Mouse (Mus musculus) layer of hippocampus, adult 9-11 months (tissue): ENCODE measurements around the gene Kremen1.

Source experiments
- DNase-seq: peaks from one replicate; pipeline ENCODE4 v3.0.0; 2022

Gene Kremen1

DNA sequence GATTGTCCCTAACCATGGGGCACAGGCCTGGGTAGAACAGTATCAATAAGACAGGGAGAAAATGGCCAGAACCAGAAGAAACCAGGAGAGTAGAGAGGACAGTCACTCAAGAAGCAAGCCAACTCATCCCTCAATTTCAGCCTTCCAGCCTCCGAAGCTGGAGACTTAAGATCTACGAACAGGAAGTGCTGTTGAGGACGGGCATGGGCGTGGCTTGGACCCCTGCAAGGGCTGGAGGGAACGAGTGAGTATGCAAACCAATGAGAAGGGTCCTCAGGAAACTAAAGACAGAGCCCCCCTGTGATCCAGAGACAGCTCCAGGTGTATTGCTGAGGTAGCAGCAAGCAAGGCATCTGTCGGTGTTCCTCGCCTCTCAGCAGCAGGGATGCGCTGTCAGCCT, 97.0 kb downstream of the Kremen1 start:
- DNase-seq = no peak

GRCm38 (mm10) chr11:5163421-5163820, 97.9 kb downstream of the Kremen1 start:
- DNase-seq = no peak

DNA sequence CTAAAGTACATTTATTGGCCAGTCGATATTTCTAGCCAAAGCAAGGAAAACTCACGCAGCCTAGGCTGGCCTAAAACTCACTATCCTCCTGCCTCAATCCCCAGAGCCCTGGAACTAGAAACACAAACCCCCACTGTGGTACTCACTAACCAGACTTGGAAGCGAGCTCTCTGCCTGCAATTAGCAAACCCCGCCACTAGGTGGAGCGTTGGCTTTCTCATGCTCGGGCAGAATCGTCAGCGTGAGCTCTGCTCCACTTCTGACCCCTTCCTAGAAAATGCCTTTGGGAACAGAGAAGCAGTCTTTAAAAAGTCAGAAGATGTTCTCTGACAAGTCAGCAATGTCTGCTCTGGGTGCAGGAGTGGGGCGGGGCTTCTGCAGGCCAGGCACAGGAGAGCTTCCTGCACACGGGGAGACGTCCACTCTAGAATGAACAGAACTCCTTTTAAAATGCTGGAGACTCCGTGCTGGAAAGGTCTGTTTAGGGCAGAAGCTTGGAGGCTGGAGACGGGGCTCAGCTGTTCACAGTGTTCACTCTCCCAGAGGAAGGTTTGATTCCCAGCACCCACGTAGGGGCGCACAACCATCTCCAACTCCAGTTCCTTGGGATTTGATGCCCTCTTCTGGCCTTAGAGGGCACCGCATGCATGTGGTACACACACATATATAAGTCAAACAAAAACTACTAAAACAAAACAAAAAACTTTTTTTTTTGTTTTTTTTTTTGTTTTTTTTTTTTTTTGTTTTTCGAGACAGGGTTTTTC, 100.5 kb downstream of the Kremen1 start:
- DNase-seq = no peak

- DNase-seq = no peak
These were observed 103.3 kb downstream of the Kremen1 start for GRCm38 (mm10) chr11:5158056-5158455.

GRCm38 (mm10) chr11:5154961-5155805, 106.2 kb downstream of the Kremen1 start:
- no peak for DNase-seq

- no peak for DNase-seq
These were observed 109.5 kb downstream of the Kremen1 start, which contains the start of gene Emid1 for GRCm38 (mm10) chr11:5151680-5152337. Gene Emid1, minus strand, starts transcription at chr11:5152257.

GRCm38 (mm10) chr11:5151247-5151630, 110.1 kb downstream of the Kremen1 start:
- no peak for DNase-seq

DNA sequence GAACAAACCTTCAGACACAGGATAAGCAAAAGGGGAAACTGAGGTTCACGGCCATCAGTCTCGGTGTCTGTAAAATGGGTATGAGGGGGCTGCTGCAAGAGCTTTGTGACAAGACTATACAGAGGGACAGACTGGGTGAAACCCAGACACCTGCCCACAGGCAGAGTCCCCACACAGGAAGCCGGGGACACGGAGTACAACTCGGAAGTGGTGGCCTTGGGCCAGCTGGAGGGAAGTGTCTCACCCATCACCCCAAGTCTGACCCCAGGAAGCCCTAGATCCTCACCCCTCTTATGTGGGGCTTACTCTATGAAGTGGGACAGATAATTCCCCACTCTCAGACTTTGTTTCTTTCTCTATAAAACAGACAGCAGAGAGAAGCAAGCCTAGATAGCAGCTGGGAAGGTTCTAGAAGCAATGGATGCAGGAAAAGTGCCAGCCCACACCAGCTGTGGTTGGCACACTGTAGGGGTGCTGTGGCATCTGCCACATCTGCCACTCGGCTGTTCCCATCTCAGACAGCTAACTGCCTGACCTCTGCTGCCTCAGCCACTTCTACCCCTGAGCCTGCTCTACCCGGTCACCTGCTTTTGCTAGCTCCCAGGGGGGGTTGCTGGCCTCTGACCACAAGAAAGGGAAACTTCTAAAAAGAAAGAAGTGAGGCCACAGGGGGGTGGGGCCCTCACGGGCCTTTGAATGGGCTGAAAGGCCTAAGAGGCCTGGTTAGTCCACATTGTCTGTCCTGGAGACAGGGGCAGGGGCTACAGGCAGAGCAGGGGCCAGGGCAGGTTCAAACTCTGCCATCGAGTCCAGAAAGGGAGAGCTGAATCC, 110.7 kb downstream of the Kremen1 start:
- no peak for DNase-seq

DNA sequence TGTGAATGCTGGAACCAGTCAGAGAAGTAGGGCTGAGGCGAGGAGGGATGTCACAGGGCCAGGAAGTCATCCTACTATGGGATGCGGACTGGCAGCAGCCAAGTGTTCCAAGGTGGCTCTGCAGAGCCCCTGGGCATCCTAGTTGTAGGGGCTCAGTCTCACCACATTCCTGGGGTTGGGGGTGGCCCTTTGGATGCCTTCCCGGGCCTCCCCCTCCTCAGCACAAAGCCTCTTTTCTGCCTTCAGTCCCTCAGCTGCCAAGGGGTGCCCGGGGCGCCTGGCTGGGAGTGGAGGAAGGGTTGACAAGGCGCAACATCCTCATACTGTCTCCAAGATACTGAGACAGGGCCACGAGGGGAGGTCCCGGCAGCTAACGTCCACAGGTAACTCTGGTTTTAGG, 111.4 kb downstream of the Kremen1 start:
- DNase-seq = no peak

DNA sequence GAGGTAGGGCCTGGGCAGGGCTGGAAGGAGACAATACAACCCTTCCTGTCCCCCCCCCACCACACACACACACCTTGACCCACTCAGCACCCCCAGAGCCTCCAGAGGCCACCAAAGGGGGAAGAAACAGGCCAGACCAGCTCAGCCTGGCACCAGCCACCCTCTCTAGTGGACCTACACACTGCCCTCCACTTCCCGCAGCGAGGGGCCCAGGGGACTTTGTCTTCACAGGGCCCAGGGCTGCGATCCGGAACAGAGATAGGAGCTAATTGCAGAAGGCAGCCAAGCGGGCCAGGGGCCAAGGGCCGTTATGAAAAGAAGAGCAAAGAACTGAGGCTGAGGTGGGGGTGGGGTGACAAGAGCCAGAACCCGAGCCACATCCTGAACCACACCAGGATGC, 112.1 kb downstream of the Kremen1 start:
- DNase-seq = no peak

DNA sequence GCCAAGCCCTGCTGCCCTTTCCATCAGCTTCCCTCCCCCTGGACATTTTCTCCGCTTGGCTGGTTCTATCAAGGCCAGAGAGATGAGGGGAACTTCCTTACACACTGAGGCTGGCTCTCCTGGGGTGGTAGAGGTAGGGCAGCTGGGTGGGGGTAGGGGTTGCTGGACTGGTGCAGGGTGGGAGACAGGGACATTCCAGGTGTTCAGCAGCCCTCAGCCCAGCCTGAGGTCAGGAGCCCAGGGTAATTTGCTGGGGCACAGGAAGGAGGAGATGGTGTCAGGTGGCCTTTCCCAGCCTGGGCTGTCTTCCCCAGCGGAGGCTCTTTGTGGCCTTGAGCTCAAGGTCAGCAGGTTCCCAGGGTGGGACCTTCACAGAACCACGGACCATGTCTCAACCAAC, 115.8 kb downstream of the Kremen1 start:
- no peak for DNase-seq

- no peak for DNase-seq
These were observed 119.4 kb downstream of the Kremen1 start for GRCm38 (mm10) chr11:5141965-5142364.
